Mouse (Mus musculus) myocyte (in vitro differentiated cells): Measurements from ENCODE around the gene Mrpl49. TPM values are rescaled to one million over a fixed set of nuclear protein-coding genes. Genes with fewer than 3 reads are reported as not detected.

Source experiments
- H3K27me3 ChIP-seq: one replicate; pipeline ENCODE4 v1.6.1; 2011; ENCODE audit not compliant: control insufficient read depth, insufficient read depth, insufficient read length
- H3K36me3 ChIP-seq: one replicate; pipeline ENCODE4 v1.6.1; 2011; ENCODE audit not compliant: control insufficient read depth, insufficient read depth
- H3K4me2 ChIP-seq: one replicate; pipeline ENCODE4 v1.6.1; 2011; ENCODE audit warnings: low read depth, control low read depth
- H3K4me3 ChIP-seq: one replicate; pipeline ENCODE4 v1.5.1; 2011; ENCODE audit warnings: mild to moderate bottlenecking, control low read depth, moderate library complexity
- H3K79me2 ChIP-seq: one replicate; pipeline ENCODE4 v1.6.1; 2011; ENCODE audit not compliant: control insufficient read depth, insufficient read depth
- H3ac ChIP-seq: one replicate; pipeline ENCODE4 v1.6.1; 2011; ENCODE audit not compliant: control insufficient read depth, insufficient read length
- CEBPB ChIP-seq: IDR thresholded peaks from 2 replicates; pipeline ENCODE4 v1.6.1; 2011; ENCODE audit warnings: mild to moderate bottlenecking, moderate library complexity; ENCODE audit not compliant: poor library complexity, insufficient read depth, severe bottlenecking
- E2F4 ChIP-seq: IDR thresholded peaks from one replicate; pipeline ENCODE4 v1.6.1; 2011; ENCODE audit warnings: mild to moderate bottlenecking, control low read depth, moderate library complexity; ENCODE audit not compliant: insufficient read depth
- MAX ChIP-seq: IDR thresholded peaks from one replicate; pipeline ENCODE4 v1.6.1; 2011; ENCODE audit warnings: low read depth, mild to moderate bottlenecking, control low read depth
- MYOD1 ChIP-seq, 3 experiments: IDR thresholded peaks; one replicate each; pipeline ENCODE4 v1.6.1; 2011; ENCODE audit warnings: control low read depth in 2 of 3, low read depth in 2 of 3, mild to moderate bottlenecking in 2 of 3, moderate library complexity in 1 of 3; ENCODE audit not compliant: insufficient read length in 2 of 3, control insufficient read depth in 1 of 3
- MYOG ChIP-seq, 3 experiments: IDR thresholded peaks; one replicate each; pipeline ENCODE4 v1.6.1; 2011; ENCODE audit warnings: control low read depth in 2 of 3, low read depth in 2 of 3, mild to moderate bottlenecking in 2 of 3; ENCODE audit not compliant: insufficient read length in 2 of 3, control insufficient read depth in 1 of 3, insufficient read depth in 1 of 3
- POLR2A ChIP-seq: IDR thresholded peaks from one replicate; pipeline ENCODE4 v1.6.1; 2011; ENCODE audit warnings: low read depth, mild to moderate bottlenecking, control low read depth, moderate library complexity; ENCODE audit not compliant: insufficient read length
- POLR2AphosphoS2 ChIP-seq: IDR thresholded peaks from one replicate; pipeline ENCODE4 v1.6.1; 2011; ENCODE audit warnings: low read depth, control low read depth; ENCODE audit not compliant: insufficient read length
- REST ChIP-seq: IDR thresholded peaks from one replicate; pipeline ENCODE4 v1.6.1; 2011; ENCODE audit warnings: mild to moderate bottlenecking, control low read depth, moderate library complexity; ENCODE audit not compliant: insufficient read depth, insufficient read length
- SRF ChIP-seq: IDR thresholded peaks from one replicate; pipeline ENCODE4 v1.6.1; 2011; ENCODE audit warnings: low read depth; ENCODE audit not compliant: control insufficient read depth, insufficient read length
- TCF12 ChIP-seq: IDR thresholded peaks from one replicate; pipeline ENCODE4 v1.6.1; 2011; ENCODE audit warnings: mild to moderate bottlenecking, control low read depth; ENCODE audit not compliant: poor library complexity, insufficient read depth, severe bottlenecking
- TCF3 ChIP-seq: IDR thresholded peaks from one replicate; pipeline ENCODE4 v1.6.1; 2011; ENCODE audit warnings: low read depth, control low read depth; ENCODE audit not compliant: insufficient read length
- USF1 ChIP-seq: IDR thresholded peaks from one replicate; pipeline ENCODE4 v1.6.1; 2011; ENCODE audit warnings: low read depth, mild to moderate bottlenecking, control low read depth, moderate library complexity
- polyA plus RNA-seq: library from polyadenylated mRNA; unstranded; fragments of >200 nt; fragmentation: generic; extraction: Trizol; gene quantifications from one replicate; pipeline ENCODE4 v1.2.1, GENCODE M21; 2012; ENCODE audit warnings: missing spikeins

Gene Mrpl49
- polyA plus RNA-seq, 1 experiment: 43.0 TPM

- TF ChIP-seq POLR2AphosphoS2: peak; percentile 16
- TF ChIP-seq MYOG (IDR thresholded peaks at IDR 0.05; ENCODE audit: control insufficient read depth in 1 of 3, insufficient read depth in 1 of 3, insufficient read length in 2 of 3, low read depth in 2 of 3): peak in 2 of 3 experiments; percentile 38 to 42
- TF ChIP-seq CEBPB: no peak
- TF ChIP-seq POLR2A: no peak
- TF ChIP-seq TCF3: no peak
- peak in 1 of 3 experiments; percentile 43 for TF ChIP-seq MYOD1 (IDR thresholded peaks at IDR 0.05; ENCODE audit: control insufficient read depth in 1 of 3, insufficient read length in 2 of 3, low read depth in 2 of 3)
- no peak for TF ChIP-seq SRF
- peak; percentile 75 for TF ChIP-seq E2F4
- no peak for TF ChIP-seq TCF12
- TF ChIP-seq USF1: no peak
- TF ChIP-seq REST: no peak
- TF ChIP-seq MAX: no peak
- Histone ChIP-seq H3K4me2 (peak within 1 kb of the TSS; percentile 99), H3K27me3 (no peaks in the 10 kb centered on the region)
These were observed 10.3 kb upstream of the Mrpl49 start, which contains the start of gene Tm7sf2 for GRCm38 (mm10) chr19:6067724-6068415. Gene Tm7sf2 (minus strand): TSS chr19:6068373.

DNA sequence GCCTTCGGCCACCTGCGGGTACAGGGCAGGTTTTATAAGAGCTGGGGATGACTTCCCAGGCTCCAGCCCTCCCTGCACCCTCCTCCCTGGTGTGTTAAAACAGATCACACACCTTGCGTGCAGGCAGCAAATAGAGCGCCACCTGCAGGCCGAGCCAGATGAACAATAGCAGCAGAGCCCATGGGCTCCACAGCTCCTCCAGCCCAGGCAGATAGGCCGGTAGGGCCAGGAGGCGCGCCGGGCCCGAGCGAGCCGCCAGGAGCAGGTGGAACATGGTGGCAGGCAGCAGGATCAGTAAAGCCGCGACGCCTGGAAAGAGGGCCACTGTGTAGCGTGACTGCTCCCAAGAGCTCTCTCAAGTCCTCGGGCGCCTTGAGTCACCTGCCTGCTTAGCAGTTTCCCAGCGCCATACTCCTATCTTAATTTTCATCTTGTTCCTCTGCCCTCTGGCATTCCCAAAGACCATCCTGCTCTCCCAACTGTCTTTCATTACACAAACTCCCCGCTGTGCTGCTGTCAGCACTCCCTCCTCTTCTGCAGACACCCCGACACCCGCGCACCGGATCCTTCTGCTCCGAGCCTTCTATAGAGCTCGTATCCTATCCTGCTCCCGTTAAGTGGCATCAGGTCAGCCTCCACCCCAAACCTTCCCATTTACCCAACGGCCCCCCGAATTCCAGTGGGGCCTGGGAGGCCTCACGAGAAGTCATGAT lies 9.6 kb upstream of the Mrpl49 start:
- H3K4me3 ChIP-seq: peak overlapping the region; percentile 41
- H3K27me3 ChIP-seq: no peaks in the 10 kb centered on the region
- no peaks in the 10 kb centered on the region for H3K36me3 ChIP-seq
- H3ac ChIP-seq: peak overlapping the region; percentile 17
- peak overlapping the region; percentile 99 for H3K4me2 ChIP-seq
- H3K79me2 ChIP-seq: peaks cover 18% of the 10 kb centered on the region
- TF ChIP-seq TCF3 (no peak), POLR2AphosphoS2 (peak; percentile 83), TCF12 (no peak)

More at GRCm38 (mm10) chr19:6067724-6068415, 10.3 kb upstream of the Mrpl49 start, which contains the start of gene Tm7sf2:
- Histone ChIP-seq H3K79me2 (peaks cover 11% of the 10 kb centered on the region), H3ac (peak within 1 kb of the TSS; percentile 17), H3K36me3 (no peaks in the 10 kb centered on the region), H3K4me3 (peak within 1 kb of the TSS; percentile 41)

DNA sequence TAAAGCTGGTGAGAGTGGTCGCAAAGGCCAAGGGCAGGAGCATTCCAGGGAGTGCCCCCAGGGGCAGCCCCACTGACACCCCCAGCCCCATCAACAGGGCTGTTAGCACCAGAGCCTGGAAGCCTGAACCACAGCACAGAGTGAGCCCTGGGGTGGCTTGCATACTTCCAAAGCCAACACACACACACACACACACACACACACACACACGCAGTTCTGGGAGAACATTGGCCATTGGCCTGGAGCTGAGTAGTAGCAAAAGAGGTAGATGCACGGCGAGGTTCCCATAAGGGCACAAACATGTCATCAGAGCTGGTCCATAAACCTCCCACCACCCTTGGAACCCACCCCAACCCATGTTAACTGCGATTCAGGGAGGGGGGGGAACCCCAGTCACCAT lies 9.0 kb upstream of the Mrpl49 start:
- TF ChIP-seq POLR2A (no peak), TCF3 (no peak), MYOD1 (IDR thresholded peaks at IDR 0.05; ENCODE audit: control insufficient read depth in 1 of 3, insufficient read length in 2 of 3, low read depth in 2 of 3) (no peak)

GRCm38 (mm10) chr19:6063081-6063480 lies 5.5 kb upstream of the Mrpl49 start:
- Histone ChIP-seq H3K4me3 (peak overlapping the region; percentile 51), H3K36me3 (peaks cover 7% of the 10 kb centered on the region), H3K4me2 (no peak overlapping the region), H3K27me3 (no peaks in the 10 kb centered on the region), H3K79me2 (peaks cover 34% of the 10 kb centered on the region), H3ac (no peak overlapping the region)
- TF ChIP-seq POLR2AphosphoS2 (peak; percentile 50), MYOD1 (IDR thresholded peaks at IDR 0.05; ENCODE audit: control insufficient read depth in 1 of 3, insufficient read length in 2 of 3, low read depth in 2 of 3) (no peak), POLR2A (no peak)

More for the DNA sequence above, 9.0 kb upstream of the Mrpl49 start:
- H3K27me3 ChIP-seq: no peaks in the 10 kb centered on the region
- H3K79me2 ChIP-seq: peaks cover 23% of the 10 kb centered on the region
- H3ac ChIP-seq: peak overlapping the region; percentile 17
- H3K4me2 ChIP-seq: peak overlapping the region; percentile 99
- H3K4me3 ChIP-seq: peak overlapping the region; percentile 41
- no peaks in the 10 kb centered on the region for H3K36me3 ChIP-seq

DNA sequence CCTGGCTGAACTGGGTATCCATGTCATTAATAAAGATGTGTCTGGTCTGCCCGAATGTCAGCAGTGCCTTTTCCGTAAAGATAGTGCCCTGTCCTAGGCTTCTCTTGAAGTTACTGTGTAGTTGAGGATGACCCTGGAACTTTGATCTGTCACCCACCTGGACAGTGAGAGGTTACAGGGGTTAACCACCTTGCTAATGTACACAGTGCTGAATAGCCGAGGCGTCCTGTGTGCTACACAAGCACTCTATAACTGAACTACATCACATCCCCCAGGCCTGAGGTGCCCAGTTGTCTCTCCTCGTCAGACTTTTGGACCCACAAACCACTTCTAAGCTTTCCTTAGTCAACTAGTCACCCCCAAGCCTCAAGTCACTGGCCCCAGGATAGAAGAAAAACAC lies 4.8 kb upstream of the Mrpl49 start:
- Histone ChIP-seq H3ac (peak overlapping the region; percentile 72), H3K4me2 (peak overlapping the region; percentile 92), H3K4me3 (peak overlapping the region; percentile 51), H3K79me2 (peaks cover 39% of the 10 kb centered on the region), H3K27me3 (no peaks in the 10 kb centered on the region), H3K36me3 (peaks cover 7% of the 10 kb centered on the region)
- TF ChIP-seq REST (no peak), MYOD1 (IDR thresholded peaks at IDR 0.05; ENCODE audit: control insufficient read depth in 1 of 3, insufficient read length in 2 of 3, low read depth in 2 of 3) (no peak), E2F4 (no peak), POLR2A (no peak), MAX (no peak), TCF12 (no peak), MYOG (IDR thresholded peaks at IDR 0.05; ENCODE audit: control insufficient read depth in 1 of 3, insufficient read depth in 1 of 3, insufficient read length in 2 of 3, low read depth in 2 of 3) (no peak), SRF (no peak), POLR2AphosphoS2 (no peak)
